Mouse (Mus musculus) adrenal gland, postnatal 25 days (tissue): ENCODE data around the gene Gpd1l. TPM values are rescaled to one million over a fixed set of nuclear protein-coding genes. Genes with fewer than 3 reads are reported as not detected.

ENCODE experiments used
- DNase-seq: peaks from one replicate; pipeline ENCODE4 v3.0.0; 2021; ENCODE audit warnings: mixed read lengths
- total RNA-seq: library from RNA; stranded (reverse); gene quantifications from 2 replicates; pipeline ENCODE4 v1.2.3, GENCODE M21; 2021

The Gpd1l gene
- total RNA-seq, 1 experiment from 2014 or later, result 61.7 TPM

DNA sequence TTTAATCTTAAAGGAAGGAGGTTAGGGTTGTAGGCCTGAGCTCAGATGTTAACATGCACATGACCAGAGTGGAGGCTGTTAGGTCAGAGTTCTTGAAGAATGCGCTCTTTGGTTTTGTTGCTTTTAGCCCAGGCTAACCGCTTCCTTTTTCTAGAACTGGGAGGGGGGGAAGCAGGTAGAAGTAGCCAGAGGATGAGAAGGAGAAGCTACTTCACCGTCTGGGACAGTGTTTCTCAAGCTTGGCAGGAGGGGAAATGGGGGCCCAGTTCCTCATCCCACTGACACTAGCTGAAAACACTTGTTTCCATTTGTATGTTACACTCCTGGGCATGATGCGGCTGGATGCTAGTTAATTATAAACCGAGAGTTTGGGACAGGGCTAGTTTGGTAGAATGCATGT, 8.2 kb downstream of the Gpd1l start:
- no peak for DNase-seq

DNA sequence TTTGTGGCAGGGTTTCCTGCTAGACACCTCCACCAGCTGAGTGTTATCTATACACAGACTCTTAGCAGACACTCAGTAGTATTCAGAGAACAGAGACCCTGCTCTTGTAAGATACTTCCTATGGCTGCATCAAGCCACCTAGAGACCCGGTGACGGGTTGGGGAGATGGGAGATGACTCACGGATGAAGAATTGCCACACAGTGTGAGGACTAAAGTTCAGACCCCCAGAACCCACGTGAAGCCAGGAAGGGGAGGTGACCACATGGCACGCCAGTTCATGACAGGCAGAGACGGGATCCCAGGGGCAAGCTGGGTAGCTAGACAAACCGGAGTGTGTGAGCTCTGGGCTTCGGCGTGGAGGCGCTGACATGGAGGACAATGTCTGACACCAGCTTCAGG, 8.7 kb downstream of the Gpd1l start:
- no peak for DNase-seq

DNA sequence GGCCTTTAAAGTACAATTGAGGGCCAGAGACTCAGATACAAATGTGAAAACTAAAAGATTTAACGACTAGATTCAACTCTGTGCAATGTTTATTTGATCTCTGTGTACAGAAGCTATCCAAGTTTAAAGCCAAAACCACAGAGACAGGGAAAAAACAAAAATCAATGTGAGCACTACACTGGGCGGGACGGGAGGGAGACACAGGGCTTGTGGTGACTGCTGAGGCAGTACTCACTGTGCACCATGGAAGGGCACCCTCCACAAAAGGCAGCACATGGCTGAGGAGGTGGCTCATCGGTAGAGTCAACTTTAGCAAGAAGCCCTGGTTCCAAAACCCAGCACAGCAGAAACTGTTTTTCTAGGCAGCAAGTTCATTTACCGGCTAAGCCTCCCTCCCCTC, 9.3 kb downstream of the Gpd1l start:
- DNase-seq, result no peak

DNA sequence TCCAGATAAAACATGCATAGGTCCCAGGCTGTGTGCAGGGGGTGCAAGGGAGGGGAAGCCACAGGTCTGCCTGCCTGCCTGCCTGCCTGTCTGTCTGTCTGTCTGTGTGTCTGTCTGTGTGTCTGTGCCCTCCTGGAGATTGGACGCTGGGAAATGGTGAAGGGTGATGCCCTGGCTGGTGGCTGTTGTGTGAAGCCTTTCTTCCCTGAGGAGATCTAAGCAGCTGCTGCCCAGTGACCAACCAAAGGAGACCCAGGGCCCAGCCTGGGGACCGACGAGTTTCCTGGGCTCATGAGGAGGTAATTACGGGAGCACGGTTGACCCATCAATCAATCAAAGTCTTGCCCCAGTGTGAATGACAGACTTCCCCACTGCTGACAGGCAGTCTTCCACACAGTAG, 11.6 kb downstream of the Gpd1l start:
- DNase-seq, result no peak

DNA sequence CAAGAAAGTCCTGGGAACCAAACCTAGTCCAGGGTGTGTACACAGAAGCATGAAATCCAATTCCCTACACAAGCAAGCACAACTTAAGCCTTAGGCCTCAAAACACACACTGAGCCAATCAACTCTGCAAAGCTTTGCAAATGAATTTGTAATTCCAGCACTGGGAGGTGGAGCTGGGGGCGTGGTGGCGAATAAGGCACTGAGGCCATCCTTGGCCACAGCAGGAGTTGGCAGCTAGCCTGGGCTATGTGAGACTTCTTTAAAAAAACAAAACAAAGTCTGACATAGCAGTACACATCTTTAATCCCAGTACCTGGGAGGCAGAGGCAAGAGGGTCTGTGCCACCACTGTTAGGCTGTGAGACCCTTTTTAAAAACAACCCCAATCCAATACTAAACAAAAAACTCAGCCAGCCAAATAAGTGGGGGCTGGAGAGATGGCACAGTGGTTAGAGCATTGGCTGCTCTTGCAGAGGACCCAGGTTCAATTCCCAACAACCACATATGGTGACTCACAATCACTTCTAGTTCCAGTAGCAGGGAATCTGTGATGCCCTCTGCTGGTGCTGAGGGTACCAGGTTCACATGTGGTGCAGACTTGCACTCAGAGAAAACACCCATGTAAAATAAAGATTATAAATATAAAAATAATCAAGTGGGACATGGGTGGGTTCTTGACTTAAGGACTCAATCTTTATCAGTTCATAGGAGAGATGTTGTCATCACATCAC, 12.3 kb downstream of the Gpd1l start:
- DNase-seq, result peak; percentile 21

DNA sequence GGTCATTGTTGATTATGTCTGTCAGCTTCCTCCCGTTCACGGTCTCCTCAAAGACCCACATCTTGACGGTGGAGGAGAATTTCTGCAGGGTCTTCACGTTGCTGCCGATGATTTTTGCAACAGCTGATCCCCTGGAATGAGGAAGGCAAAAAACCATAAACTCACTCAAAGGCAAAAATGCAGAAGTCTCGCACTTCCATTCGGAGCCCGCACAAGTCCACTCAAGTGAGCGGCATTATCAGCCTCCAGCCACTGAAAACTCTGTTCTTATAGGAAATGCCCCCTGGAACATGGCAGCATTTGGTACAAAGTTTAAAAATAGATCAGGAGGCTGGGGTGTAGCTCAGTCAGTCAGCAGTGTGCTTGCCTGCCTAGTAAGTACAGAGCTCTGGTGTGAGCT, 13.2 kb downstream of the Gpd1l start:
- no peak for DNase-seq

DNA sequence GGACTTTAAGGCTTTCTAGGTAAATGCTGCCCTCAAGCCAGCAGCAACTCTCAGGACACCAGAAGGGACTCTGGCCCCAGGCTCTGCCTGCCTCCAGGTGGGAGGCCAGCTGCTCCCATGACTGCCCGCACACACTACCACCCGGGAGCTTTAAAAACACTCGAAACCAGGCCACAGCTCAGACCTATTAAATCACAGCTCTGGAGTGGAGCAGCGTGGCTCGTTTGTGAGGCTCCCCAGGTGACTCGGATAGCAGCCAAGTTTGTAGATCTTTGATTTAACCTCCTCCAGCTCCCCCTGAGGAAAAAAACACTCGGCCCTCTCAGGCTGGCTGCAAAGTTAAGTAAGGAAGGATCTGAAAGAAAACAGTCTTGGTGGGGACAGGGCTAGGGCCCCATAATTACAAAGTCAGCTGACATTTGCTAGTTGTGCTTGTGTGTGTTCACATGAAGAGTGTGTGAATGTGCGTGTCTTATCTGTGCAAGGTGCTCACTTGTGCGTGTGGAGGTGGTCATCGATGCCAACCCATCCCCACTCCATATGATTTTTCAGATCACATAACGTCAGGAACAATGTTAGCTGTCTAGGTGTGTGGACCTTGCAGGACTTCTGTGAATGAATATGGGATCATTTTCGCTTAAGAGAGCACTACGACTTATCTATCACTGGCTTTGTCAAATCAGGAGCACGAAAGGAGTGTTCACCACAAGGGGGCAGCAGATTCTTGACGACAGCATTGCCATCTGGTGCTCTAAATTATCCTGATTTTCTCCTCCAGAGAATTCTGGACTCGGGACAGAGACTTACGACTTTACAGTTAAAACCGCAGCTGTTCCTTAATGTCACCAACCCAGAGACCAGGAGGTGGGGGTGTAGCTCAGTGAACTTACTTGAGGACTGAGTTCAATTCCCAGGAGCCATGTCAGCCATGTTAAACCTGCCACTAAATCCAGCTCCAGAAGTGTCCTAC, 20.8 kb downstream of the Gpd1l start:
- peak; percentile 77 for DNase-seq

DNA sequence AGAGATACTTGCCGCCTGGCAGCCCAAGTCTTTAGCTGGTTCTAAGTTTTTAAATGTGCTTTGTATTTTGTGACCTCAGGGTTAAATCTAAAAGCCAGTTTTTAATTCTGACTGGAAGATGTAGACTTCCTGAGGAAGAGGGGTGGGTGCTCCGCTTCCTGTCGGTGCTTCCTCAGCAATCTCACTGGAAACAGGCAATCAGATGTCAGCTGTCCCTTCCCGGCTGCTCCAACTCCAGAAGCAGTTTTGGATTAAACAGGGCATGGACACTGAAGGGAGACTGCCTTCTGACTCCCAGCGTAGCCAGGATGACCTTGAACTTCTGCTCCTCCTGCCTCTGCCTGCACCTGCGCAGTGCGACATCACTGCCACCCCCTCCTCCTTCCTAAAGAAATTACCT, 26.3 kb downstream of the Gpd1l start:
- no peak for DNase-seq

DNA sequence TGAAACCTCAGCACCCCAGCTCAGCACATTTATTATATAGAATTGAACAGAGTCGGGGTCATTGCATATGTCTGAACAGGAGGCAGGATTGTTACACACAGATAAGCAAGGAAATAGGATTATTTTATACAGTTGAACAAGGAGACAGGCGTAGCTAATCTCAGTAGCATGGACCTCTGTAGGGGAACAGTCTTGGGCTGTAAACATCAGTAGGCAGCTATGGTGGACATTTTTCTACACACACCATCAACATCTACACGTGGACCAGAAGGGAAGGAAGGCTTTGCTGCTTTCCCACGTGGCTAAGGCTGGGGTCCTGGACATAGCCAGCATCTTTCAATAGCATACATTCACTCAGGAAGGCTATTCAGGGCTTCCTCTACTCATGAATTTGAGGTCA, 37.9 kb downstream of the Gpd1l start:
- no peak for DNase-seq

DNA sequence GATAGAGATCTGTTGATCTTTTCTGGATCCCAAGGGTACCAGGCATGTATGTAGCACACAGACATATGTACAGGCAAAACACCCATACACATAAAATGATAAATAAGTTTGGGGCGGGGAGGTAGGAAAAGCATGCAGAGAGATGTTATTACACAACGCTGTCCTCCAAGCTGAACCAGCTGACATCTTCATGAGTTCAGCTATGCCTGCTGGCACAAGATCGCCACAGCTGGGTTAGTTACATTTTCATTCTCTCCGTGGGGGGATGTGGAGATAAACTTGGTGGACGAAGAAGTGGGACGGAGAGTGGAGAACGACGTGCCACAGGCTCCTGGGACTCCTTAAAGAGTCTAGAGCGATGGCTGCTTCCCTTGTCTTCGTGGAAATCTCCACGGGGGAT, 40.8 kb downstream of the Gpd1l start:
- DNase-seq, result no peak

DNA sequence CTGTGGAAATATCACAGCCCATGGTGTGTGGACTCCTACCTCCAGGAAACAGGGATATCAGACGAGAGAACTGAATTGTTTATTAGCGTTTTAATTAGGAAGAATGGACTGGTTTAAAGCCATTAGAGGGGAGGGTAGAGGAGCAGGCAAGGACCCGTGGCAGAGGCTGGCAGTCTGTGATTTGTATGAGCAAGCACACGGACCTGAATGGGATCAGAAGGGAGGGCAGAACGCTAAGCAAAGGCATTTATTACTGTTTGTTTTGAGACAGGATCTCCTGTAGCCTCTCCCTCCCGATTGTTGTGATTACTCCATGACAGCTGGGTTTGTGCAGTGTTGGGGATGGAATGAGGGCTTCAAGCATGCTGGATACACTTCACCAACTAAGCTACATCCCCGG, 43.4 kb downstream of the Gpd1l start:
- DNase-seq, result no peak

DNA sequence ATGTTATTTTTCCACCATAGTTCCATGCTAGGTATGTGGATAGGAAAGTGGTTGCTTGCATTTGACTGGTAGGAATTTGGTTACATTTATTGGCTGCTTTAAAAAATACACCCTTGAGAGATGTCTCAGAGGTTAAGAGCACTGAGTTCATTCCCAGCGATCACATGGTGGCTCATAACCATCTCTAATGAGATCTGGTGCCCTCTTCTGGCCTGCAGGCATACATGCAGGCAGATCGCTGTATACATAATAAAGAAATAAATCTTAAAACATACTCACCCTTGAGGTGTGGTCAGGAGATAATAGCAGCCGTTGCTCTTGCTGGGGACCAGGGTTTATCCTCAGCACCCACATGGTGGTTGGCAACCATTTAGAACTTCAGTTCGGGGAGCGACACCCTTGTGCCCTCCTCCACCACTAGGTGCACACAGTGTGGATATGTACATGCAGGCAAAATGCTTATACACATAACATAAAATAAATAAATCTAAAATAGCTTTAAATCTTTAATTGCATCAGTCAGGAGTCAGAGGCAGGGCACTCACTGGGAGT, 44.9 kb downstream of the Gpd1l start:
- DNase-seq, result no peak

DNA sequence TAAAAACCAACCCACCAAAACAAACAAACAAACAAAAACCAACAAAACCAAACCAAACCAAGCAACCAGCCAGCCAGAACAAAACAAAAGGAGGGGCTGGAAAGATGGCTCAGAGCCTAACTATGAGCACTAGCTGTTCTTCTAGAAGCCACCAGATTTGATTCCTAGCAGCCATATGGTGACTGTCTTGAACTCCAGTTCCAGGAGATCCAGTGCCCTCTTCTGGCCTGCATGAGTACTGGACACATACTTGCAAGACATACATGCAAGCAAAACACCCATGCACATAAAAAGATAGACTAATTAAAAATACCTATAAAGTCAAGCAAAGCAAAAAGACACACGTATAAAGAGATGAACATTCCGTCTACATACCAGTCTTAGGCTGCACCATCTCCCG, 46.1 kb downstream of the Gpd1l start:
- peak; percentile 14 for DNase-seq

DNA sequence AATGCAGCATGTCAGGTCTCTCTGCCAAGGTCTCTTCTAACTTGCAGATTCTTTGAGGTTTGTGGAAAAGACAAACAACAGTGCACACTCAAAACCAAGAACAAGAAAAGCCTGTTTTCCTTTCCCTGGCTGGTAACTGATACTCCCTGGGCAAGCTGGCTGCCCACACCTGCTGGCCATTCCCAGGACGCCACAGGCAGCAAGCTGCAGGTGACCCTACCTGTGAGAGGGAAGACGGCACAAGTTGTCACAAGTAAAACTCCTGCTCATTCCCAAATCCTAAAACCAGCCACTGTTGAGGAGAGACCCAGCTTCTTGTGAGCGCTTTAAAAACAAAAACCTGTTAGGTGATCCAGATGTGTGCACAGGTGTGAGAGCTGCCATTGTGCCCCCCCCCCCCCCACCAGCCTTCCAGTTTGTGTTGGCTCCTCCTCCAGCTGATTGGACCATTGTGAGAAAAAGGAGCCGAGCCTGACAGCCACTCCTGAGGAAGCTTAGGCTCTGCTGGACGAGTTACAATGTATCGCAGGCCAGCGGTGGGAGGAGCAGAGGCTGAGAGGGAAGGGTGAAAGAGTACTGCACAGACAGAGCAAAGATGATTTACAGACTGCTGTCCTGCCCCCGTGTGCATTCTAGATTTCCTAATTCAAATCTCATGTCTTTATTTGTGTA, 47.7 kb downstream of the Gpd1l start:
- no peak for DNase-seq

DNA sequence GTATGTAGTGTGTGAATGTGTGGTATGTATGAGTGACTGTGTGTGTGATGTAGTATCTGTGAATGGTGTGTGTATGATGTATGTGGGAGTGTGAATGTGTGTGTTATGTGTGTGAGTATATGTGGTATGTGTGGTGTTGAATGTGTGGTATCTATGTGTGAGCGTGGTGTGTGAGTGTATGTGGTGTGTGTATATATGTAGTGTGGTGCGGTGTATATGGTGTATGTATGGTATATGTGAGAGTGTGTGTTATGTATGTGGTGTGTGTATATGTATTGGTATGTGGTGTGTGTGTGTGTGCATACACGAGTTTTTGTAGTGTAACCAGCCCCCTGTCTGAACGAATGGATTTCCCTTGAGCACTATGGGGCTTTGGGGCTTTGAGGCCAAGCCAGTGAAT, 48.2 kb downstream of the Gpd1l start:
- DNase-seq, result no peak

DNA sequence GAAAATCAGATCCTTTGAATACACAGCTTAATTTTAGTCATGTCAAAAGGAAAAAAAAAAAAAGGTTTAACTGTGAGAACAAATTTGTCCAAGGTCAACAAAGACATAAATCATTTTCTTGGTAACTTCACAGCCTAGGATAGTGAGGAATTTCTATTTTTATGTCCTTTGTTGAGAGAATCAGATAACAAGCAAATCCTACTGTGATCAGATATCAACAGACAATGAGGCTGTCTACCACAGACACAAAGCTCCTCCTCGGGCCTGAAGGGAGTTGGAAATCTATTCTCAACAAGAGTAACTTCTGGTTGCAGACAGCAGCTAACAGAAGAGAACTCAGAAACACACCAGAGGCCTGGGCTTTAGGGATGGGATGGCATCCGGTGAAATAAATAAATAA, 51.8 kb downstream of the Gpd1l start:
- no peak for DNase-seq

DNA sequence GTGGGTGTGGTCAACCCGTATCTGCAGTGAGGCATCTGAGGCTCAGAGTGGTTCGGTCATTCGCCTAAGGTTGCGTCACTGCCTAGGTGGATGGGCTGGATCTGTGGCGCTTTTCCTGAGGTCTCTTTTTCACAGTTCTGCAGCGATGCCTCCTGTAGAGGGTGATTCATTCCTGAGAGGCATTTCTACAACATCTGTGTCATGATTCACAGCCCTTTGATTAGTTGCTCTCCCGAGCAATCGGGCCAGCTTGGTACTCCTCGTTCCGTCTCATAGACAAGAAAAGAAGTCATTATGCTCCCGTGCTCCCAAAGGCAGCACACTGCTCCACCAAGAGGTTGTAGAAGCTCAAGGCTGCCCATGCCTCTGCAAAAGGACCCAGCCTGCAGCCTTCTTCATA, 78.5 kb downstream of the Gpd1l start:
- no peak for DNase-seq

DNA sequence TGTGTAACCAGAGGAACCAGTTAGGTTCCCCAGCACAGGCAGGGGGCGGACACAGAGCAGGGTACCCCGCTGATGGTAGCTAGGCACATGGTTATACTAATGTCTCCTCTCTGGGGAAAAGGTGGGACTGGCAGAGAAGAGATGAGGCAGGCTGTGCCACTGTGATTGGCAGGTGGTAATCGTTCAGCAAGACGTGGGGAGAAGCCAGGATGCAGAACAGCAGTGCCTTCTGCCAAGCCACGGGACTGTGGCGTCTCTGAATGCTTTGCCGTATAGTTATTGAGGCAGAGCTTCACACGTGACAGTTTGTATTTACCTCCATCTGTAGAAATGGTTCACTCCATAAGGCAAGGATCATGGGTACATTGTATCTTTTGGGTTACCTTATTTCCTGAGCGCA, 79.1 kb downstream of the Gpd1l start:
- DNase-seq, result no peak

DNA sequence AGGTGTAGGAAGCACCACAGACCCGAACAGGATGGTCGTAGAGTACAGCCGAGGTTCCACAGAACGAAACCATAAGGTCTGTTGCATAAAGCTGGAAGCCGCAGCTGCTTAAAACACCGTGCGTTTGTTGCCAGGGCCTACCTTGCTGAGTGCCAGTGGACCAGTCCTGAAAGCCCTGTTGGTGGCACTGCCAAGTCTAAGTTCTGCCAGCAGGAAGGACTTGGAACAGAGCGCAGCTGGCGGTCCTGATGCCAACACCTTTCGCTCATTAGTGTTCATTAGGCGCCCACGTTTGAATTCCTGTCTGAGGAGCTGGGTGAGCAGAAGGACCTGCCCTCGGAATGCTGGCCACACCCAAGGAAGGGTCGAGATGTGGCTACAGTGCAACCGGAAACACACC, 80.5 kb downstream of the Gpd1l start:
- DNase-seq, result no peak

DNA sequence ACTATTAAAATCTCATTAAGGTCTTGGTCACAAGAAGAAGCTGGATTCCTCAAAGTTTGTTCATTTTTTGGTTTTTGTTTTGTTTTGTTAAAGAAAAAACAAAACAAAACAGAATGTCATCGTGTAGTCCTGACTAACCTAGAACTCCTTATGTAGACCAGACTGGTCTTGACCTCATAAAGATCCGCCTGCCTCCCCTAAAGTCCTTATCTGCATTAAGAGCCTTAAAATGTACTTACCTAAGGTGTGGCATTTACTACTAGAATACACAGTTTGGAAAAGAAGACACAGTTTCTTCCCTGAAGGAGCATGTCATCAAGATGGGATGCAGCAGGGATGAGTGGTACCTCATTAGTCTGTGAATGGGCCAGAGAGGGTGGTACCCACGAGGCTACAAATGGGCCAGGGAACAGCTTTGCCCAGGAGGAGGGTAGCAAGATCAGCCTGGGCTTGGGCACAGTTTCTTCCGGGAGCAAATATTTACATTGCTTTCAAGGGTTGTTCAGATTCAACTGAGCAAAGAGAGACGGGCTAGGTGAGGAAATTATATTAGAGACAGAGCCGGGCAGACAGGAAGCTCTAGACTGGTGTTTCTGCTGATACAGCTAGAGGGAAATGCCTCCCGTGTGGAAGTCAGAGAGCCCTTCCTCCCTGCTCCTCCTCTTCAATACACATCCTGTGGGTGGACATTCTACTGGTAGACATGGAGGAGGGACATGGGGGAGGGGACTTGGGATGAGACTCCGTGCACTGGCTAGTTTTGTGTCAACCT, 82.2 kb downstream of the Gpd1l start:
- no peak for DNase-seq
